Mouse (Mus musculus): ENCODE measurements around the gene Sprtn. TPM values are rescaled to one million over a fixed set of nuclear protein-coding genes. Genes with fewer than 3 reads are reported as not detected.

Sprtn gene
- polyA plus RNA-seq, 1 experiment from 2014 or later, result 9.6 TPM

- no peak overlapping the region for H3K9ac ChIP-seq
- no peak overlapping the region for H3K4me2 ChIP-seq
- 90% methylated on average over 7 of the region's 7 CpGs for WGBS
- no peak overlapping the region for H3K27ac ChIP-seq
- H3K4me1 ChIP-seq, result no peaks in the 10 kb centered on the region
- H3K4me3 ChIP-seq (replicated peaks), result no peak overlapping the region
- H3K27me3 ChIP-seq (replicated peaks), result no peaks in the 10 kb centered on the region
- peaks cover 42% of the 10 kb centered on the region for H3K36me3 ChIP-seq
- no peaks in the 10 kb centered on the region for H3K9me3 ChIP-seq
- no peak for ATAC-seq (ENCODE audit: insufficient read depth, low FRiP score, low read depth)
Observed at GRCm38 (mm10) chr8:124872081-124872480, 25.6 kb upstream of the Sprtn start.

- no peaks in the 10 kb centered on the region for H3K27me3 ChIP-seq (replicated peaks)
- H3K4me3 ChIP-seq (replicated peaks), result no peak overlapping the region
- H3K9me3 ChIP-seq, result no peaks in the 10 kb centered on the region
- 80% methylated on average over 5 of the region's 5 CpGs for WGBS
- H3K27ac ChIP-seq, result no peak overlapping the region
- H3K36me3 ChIP-seq, result peaks cover 47% of the 10 kb centered on the region
- no peak; the same call in 1 of the 2 replicates for ATAC-seq (ENCODE audit: insufficient read depth, low FRiP score, low read depth)
- no peak overlapping the region for H3K4me2 ChIP-seq
- no peaks in the 10 kb centered on the region for H3K4me1 ChIP-seq
- no peak overlapping the region for H3K9ac ChIP-seq
Observed at GRCm38 (mm10) chr8:124872690-124873089, 25.0 kb upstream of the Sprtn start.

GRCm38 (mm10) chr8:124878141-124878540 lies 19.5 kb upstream of the Sprtn start:
- Histone ChIP-seq H3K9me3 (no peaks in the 10 kb centered on the region), H3K9ac (no peak overlapping the region), H3K36me3 (peaks cover 70% of the 10 kb centered on the region), H3K27ac (no peak overlapping the region), H3K27me3 (replicated peaks) (no peaks in the 10 kb centered on the region), H3K4me2 (no peak overlapping the region), H3K4me1 (no peaks in the 10 kb centered on the region), H3K4me3 (replicated peaks) (no peak overlapping the region)
- WGBS, result 81% methylated on average over 5 of the region's 5 CpGs
- no peak for ATAC-seq (ENCODE audit: insufficient read depth, low FRiP score, low read depth)

- whole genome bisulfite sequencing, result 68% methylated on average over 10 of the region's 10 CpGs
- Histone ChIP-seq H3K4me3 (replicated peaks) (no peak overlapping the region), H3K4me2 (no peak overlapping the region), H3K27ac (no peak overlapping the region), H3K36me3 (peaks cover 72% of the 10 kb centered on the region), H3K9ac (no peak overlapping the region), H3K9me3 (no peaks in the 10 kb centered on the region), H3K4me1 (no peaks in the 10 kb centered on the region), H3K27me3 (replicated peaks) (no peaks in the 10 kb centered on the region)
- no peak for ATAC-seq (ENCODE audit: insufficient read depth, low FRiP score, low read depth)
Observed at GRCm38 (mm10) chr8:124878946-124879526, 18.6 kb upstream of the Sprtn start.

GRCm38 (mm10) chr8:124888385-124888784 lies 9.3 kb upstream of the Sprtn start:
- peaks cover 72% of the 10 kb centered on the region for H3K36me3 ChIP-seq
- H3K27me3 ChIP-seq (replicated peaks), result no peaks in the 10 kb centered on the region
- 97% methylated on average over 5 of the region's 5 CpGs for WGBS
- H3K9me3 ChIP-seq, result no peaks in the 10 kb centered on the region
- H3K4me2 ChIP-seq, result no peak overlapping the region
- H3K4me1 ChIP-seq, result no peaks in the 10 kb centered on the region
- no peak overlapping the region for H3K4me3 ChIP-seq (replicated peaks)
- H3K9ac ChIP-seq, result no peak overlapping the region
- ATAC-seq (ENCODE audit: insufficient read depth, low FRiP score, low read depth), result no peak
- H3K27ac ChIP-seq, result no peak overlapping the region

- no peaks in the 10 kb centered on the region for H3K27me3 ChIP-seq (replicated peaks)
- peaks cover 16% of the 10 kb centered on the region for H3K4me1 ChIP-seq
- no peak overlapping the region for H3K4me3 ChIP-seq (replicated peaks)
- no peaks in the 10 kb centered on the region for H3K9me3 ChIP-seq
- peaks cover 36% of the 10 kb centered on the region for H3K36me3 ChIP-seq
- ATAC-seq (ENCODE audit: insufficient read depth, low FRiP score, low read depth), result no peak
- no peak overlapping the region for H3K4me2 ChIP-seq
- no peak overlapping the region for H3K9ac ChIP-seq
- no peak overlapping the region for H3K27ac ChIP-seq
- 71% methylated on average over 3 of the region's 3 CpGs for WGBS
Observed at GRCm38 (mm10) chr8:124892596-124892995, 5.1 kb upstream of the Sprtn start.

- 65% methylated on average over 26 of the region's 26 CpGs for WGBS
- no peaks in the 10 kb centered on the region for H3K9me3 ChIP-seq
- no peaks in the 10 kb centered on the region for H3K27me3 ChIP-seq (replicated peaks)
Observed at GRCm38 (mm10) chr8:124896010-124896631, 1.6 kb upstream of the Sprtn start.

GRCm38 (mm10) chr8:124896632-124897385 lies 877 bp upstream of the Sprtn start:
- peak; percentile 53; the same call in 1 of the 2 replicates for ATAC-seq (ENCODE audit: insufficient read depth, low FRiP score, low read depth)
- peaks cover 24% of the 10 kb centered on the region for H3K4me1 ChIP-seq
- H3K9ac ChIP-seq, result peak overlapping the region; percentile 84
- under 1% methylated on average over 60 of the region's 60 CpGs for WGBS
- peak overlapping the region; percentile 97 for H3K4me2 ChIP-seq
- H3K9me3 ChIP-seq, result no peaks in the 10 kb centered on the region
- peak overlapping the region; percentile 91 for H3K4me3 ChIP-seq (replicated peaks)
- peaks cover 30% of the 10 kb centered on the region for H3K36me3 ChIP-seq
- no peaks in the 10 kb centered on the region for H3K27me3 ChIP-seq (replicated peaks)
- peak overlapping the region; percentile 85 for H3K27ac ChIP-seq

More at GRCm38 (mm10) chr8:124896010-124896631, 1.6 kb upstream of the Sprtn start:
- Histone ChIP-seq H3K27ac (0 out of 2 replicates have a peak overlapping the region, but pooled peaks have one; percentile 52), H3K4me1 (peaks cover 24% of the 10 kb centered on the region), H3K4me2 (peak overlapping the region; percentile 97), H3K9ac (no peak overlapping the region; the same call in 1 of the 2 replicates), H3K4me3 (replicated peaks) (peak overlapping the region; percentile 91), H3K36me3 (peaks cover 30% of the 10 kb centered on the region)
- ATAC-seq (ENCODE audit: insufficient read depth, low FRiP score, low read depth), result no peak; the same call in 1 of the 2 replicates

- Histone ChIP-seq H3K4me3 (replicated peaks) (peak overlapping the region; percentile 91), H3K9ac (peak overlapping the region; percentile 70), H3K27me3 (replicated peaks) (no peaks in the 10 kb centered on the region), H3K27ac (peak overlapping the region; percentile 45; the same call in 1 of the 2 replicates), H3K9me3 (no peaks in the 10 kb centered on the region), H3K4me1 (peaks cover 24% of the 10 kb centered on the region), H3K4me2 (peak overlapping the region; percentile 82), H3K36me3 (peaks cover 30% of the 10 kb centered on the region)
- ATAC-seq (ENCODE audit: insufficient read depth, low FRiP score, low read depth), result no peak
- 4% methylated on average over 31 of the region's 31 CpGs for WGBS
Observed at GRCm38 (mm10) chr8:124898251-124898905, 692 bp downstream of the Sprtn start.

- 90% methylated on average over 15 of the region's 15 CpGs for WGBS
- ATAC-seq (ENCODE audit: insufficient read depth, low FRiP score, low read depth), result no peak
- no peak overlapping the region for H3K4me2 ChIP-seq
- peaks cover 8% of the 10 kb centered on the region for H3K4me1 ChIP-seq
- no peaks in the 10 kb centered on the region for H3K9me3 ChIP-seq
- peaks cover 43% of the 10 kb centered on the region for H3K36me3 ChIP-seq
- H3K27me3 ChIP-seq (replicated peaks), result no peaks in the 10 kb centered on the region
- no peak overlapping the region for H3K4me3 ChIP-seq (replicated peaks)
- no peak overlapping the region for H3K9ac ChIP-seq
- H3K27ac ChIP-seq, result no peak overlapping the region
Observed at GRCm38 (mm10) chr8:124903198-124903597, 5.5 kb downstream of the Sprtn start.

- no peak for ATAC-seq (ENCODE audit: insufficient read depth, low FRiP score, low read depth)
- no peaks in the 10 kb centered on the region for H3K9me3 ChIP-seq
- H3K36me3 ChIP-seq, result peaks cover 46% of the 10 kb centered on the region
- WGBS, result 83% methylated on average over 2 of the region's 2 CpGs
- H3K4me1 ChIP-seq, result no peaks in the 10 kb centered on the region
- no peak overlapping the region for H3K9ac ChIP-seq
- no peak overlapping the region for H3K27ac ChIP-seq
- H3K4me3 ChIP-seq (replicated peaks), result no peak overlapping the region
- H3K4me2 ChIP-seq, result no peak overlapping the region
- H3K27me3 ChIP-seq (replicated peaks), result no peaks in the 10 kb centered on the region
Observed at GRCm38 (mm10) chr8:124905482-124905881, 7.8 kb downstream of the Sprtn start.

All from stomach, embryonic 15.5 days (tissue).